Mouse (Mus musculus): ENCODE data around the gene Sap25. TPM values are rescaled to one million over a fixed set of nuclear protein-coding genes. Genes with fewer than 3 reads are reported as not detected.
"Not testable (repeated sequence)": the region's sequence is repeated elsewhere in the genome, so short reads cannot be mapped to it uniquely, and the experiment has no call there.

The Sap25 gene
- 10 to 100 TPM in 1 of 2 experiments, 1 to 10 TPM in 1; 3.1 to 13.9 TPM for total RNA-seq (2021)

DNA sequence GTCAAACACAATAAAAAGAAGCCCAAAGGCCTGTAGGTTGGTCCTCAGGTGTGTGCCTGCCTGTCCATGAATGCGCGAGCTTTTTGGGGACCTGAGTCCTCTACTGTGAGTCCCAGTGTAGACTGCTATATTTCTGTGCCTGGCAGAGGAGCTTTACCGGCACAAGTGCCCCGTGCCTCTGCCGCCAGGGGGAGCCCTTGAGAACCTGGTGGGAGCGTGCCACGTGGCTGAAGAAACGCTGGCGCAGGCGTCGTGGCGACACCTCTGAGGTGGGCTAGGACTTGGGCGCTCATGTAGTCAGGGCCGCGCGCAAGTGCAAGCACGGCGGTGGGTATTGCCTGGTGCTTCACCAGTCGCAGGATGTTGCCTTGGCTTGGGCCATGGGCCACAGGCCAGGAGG is at the start of gene Sap25:
Gene Sap25 (plus strand): TSS at position 281 of the 400 bp plus-strand sequence.
- peak in 1 of 2 experiments; percentile 41 for DNase-seq (ENCODE audit: extremely low spot score in 1 of 2, low spot score in 1 of 2)

DNA sequence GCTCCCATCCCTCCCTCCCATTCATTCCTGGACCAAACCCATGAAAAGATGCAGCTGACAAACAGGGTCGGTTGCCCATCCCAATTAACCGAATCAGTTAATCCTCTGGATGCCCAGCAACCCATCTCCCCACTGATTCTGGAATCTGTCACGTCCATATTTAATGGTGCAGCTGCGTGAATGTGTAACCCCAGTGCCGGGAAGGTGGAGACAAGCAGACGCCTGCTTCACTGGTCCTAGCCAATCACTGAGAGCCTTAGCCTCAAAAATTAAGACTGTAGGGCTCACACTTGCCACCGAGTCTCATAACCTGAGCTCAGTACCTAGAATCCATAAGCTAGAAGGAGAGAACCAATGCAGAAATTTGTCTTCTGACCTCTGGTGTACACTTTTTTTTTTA is 45.2 kb upstream of the Sap25 start:
- DNase-seq (ENCODE audit: extremely low spot score in 1 of 2, low spot score in 1 of 2): no peak

DNA sequence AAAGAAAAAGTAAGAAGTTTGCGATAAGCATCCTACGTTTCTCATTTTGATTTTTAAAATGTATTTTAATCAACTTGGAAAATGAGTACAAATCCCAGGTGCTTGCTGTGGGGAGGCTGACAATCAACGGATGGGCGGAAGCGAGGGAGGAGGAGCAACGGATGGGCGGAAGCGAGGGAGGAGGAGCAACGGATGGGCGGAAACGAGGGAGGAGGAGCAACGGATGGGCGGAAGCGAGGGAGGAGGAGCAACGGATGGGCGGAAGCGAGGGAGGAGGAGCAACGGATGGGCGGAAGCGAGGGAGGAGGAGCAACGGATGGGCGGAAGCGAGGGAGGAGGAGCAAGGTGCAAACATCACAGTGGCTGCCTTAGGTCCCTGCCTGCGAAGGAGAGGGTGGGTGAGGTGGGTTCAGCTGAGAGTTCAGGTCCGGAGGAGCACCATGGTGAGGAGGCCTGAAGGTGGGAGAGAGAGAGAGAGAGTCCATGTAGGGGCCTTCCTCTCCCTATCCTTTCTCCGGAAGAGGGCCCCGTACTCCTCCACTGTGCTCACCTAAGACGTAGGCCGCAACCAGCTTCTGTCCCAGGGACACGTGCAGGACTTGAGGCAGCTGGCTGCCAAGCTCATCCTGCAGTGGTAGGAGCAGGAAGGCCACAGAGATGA is 44.4 kb upstream of the Sap25 start:
- DNase-seq (ENCODE audit: extremely low spot score in 1 of 2, low spot score in 1 of 2): no peak

DNA sequence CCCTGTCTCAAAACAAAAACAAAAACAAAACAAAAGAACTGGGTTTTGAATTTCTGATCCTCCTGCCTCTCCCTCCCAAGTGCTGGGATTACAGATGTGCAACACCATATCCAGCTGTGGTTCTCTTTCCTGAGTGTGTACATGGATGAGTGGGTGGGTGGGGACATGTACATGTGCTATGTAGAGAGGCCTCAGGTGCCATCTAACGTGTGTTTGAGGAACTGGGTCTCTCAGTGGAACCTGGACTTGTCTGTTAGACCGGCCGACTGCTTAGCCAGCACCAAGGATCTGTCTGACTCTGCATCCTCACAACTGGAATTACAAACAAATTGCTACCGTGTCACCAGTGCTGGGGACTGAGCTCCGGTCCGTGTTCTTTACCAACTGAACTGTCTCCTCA is 43.5 kb upstream of the Sap25 start:
- DNase-seq (ENCODE audit: extremely low spot score in 1 of 2, low spot score in 1 of 2): no peak

DNA sequence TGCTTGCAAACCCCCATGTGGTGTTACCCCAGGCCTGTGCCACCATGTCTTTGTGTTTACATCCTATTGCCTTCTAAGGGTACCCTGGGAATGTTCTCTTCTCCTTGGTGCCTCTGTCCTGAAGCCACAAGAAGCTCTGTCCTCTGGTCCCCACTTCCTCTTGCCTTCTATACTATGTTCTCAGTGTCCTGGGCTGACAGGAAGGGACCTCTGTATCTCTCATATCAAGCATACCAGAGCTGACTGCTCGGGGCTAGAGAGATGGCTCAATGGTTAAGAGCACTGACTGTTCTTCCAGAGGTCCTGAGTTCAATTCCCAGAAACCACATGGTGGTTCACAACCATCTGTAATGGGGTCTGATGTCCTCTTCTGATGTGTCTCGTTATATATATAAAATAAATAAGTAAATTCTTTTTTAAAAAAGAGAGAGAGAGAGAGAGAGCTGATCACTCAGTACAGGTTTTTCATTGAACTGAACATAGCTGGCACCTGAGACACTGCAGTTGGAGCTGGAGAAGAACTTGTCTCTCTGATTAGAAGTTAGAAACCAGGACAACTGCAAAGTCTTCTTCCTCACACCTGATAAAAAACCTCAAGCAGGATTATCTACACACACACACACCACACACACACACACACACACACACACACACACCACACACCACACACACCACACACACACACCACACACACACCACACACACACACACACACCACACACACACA is 42.9 kb upstream of the Sap25 start:
- no peak for DNase-seq (ENCODE audit: extremely low spot score in 1 of 2, low spot score in 1 of 2)

DNA sequence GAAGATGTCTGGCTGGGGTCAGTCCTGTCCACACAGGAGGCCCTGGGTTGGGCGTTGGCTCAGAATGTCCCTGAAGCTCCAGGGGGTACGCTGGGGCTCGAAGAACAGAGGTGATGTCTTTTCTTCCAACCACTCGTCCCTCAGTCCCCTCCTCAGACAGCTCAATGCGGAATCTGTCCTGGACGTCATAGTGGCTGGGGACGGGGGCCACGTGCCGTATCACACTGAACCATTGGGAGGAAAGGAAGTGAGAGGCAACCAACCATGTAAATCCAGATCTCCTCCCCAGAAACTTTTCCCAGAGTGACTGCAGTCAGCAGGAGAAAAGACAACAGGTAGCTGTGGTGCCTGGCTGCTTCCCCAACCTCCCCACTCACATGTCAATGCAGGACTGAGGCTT is 41.5 kb upstream of the Sap25 start:
- DNase-seq (ENCODE audit: extremely low spot score in 1 of 2, low spot score in 1 of 2): no peak

DNA sequence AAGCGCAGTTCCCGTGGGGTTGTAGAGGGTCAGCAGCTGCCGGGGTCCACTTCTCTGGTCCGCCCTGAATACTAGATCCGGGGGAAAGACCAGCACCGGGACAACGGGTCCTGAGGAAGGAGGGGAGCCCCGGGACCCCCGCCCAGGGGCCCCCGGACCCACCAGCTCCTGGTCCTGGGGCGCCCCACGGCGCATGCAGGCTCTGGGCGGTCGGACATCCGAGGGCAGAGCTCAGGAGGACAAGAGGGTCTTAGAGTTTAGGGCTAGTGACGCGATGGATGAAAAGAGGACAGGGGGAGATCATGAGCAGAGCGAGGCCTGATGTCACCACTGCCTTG is 40.9 kb upstream of the Sap25 start:
- DNase-seq (ENCODE audit: extremely low spot score in 1 of 2, low spot score in 1 of 2): no peak

DNA sequence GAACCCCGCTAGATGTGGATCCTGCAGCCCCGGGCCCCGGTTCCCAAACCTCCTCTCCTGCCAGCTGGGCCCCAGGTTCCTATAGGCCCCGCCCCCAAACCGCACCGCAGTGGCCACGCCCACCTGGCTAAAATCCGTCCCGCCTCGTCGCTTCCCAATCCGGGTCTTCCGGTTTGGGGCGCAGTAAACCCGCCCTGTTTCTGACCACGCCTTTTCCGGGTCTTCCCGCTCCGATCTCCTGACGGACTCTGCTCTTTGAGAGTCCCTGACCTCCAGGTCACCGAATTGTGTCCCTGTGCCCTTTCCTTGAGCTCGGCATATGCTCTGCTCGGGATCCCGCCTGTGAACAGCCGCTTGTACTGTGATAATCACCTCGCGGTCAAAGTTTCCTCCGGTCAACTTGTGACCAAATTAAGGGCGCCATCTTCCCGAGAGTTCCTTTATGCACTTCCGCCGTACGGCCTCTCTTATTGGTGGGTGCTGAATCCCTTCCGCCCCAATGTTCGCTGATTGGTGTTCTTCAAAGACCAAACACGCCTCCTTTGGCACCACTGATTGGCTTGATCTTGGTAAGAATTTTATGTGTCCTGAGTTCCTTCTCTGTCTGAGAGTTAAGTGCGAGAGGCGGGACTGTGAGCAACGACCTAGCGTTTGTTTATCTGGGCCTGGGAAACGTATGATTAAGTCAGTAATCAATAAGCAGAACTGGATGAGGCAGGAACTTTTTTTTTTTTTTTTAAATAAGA is 40.3 kb upstream of the Sap25 start, which contains the start of gene Mospd3:
Gene Mospd3 (minus strand): TSS at position 440 of the 746 bp plus-strand sequence.
- peak; percentile 89 to 92 for DNase-seq (ENCODE audit: extremely low spot score in 1 of 2, low spot score in 1 of 2)

DNA sequence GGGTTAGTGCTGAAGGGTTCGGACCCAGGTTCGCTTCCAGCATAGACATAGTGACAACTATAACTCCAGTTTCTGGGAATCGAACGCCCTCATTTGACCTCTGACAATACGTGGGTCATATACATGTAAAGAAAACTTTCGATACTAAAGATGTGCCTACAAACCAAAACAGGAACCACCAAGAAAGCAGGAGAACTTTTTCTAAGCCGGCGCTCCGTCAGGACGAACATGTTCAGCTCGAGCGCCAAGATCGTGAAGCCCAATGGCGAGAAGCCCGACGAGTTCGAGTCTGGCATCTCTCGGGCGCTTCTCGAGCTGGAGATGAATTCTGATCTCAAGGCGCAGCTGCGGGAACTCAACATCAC is 39.8 kb upstream of the Sap25 start:
- DNase-seq (ENCODE audit: extremely low spot score in 1 of 2, low spot score in 1 of 2): peak in 1 of 2 experiments; percentile 15

DNA sequence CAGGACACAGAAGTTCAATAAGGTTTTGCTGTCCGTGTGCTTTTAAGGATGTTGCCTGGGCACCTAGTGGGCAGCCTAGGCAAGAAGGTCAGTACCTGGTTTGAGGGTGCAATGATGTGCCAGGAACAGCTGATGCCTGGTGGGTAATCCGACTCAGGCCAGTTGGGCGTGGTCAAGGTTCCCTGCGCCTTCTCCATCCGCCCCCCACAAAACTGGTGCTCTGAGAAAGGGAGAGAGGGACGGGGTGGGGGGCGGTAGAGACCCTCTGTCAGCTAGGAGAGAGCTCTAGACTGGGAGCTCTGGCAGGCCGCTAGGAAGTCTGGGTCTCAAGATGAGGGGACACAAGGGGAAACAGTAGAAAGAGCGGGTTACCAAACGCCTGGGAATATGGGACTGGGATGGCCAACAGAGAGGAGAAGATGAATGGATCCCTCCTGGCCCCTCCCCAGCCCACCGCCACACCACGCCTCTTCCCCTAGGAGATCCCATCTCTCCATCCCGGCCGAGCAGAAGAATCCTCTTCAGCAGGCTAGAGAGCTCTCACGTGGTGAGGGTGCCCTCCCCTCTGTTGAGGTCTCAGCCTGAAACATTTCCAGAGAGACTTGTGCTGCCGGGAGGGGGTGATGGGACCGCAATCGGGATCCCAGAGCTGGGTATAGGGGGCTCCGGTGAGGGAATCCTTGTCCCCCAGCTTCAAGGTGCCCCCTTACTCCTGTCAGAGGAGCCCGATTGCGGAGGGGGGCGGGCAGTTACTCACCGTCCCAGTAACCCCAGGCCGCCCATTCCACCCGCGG is 33.1 kb upstream of the Sap25 start:
- no peak for DNase-seq (ENCODE audit: extremely low spot score in 1 of 2, low spot score in 1 of 2)

DNA sequence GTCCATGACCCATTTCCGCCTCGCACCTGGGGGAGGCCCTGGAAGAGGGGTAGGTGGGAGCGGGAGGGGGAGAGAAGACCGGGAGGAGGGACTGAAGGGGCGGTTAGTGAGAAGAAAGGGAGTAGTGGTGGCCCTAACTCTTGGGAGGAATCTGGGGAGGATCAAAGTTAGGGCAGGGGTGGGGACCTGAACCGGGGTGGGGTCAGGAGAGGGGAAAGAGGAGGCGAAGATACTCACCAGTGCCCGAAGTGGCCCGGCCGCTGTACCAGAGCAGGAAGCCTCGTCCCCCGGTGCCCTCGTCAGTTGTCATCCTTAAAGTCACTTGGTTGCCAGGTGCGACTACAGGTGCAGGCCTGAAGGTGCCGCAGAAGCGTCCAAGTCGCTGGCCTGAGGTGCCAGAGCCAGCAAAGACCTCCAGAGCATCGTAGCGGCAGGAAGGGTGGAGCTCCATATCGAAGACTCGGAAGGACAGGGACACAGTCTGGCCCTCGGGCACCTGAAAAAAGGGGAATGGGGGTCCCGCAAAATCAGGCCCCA is 32.4 kb upstream of the Sap25 start:
- no peak for DNase-seq (ENCODE audit: extremely low spot score in 1 of 2, low spot score in 1 of 2)

DNA sequence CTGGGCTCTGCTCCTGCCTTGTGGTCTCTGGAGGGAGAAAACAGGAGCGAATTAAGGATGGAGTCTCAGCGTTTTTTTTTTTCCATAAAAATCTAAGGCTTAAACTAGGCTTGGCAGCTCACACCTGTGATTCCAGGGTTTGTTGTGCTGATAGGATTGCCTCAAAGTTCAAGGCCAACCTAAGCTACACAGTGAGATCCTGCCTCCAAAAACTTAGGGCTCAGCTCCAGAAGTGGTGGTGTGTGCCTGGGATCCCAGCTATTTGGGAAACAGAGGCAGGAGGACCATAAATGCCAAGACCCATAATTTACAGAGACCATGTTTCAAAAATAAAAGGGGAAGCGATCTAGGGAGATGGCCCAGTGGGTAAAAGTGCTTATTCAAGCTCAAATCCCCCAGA is 31.8 kb upstream of the Sap25 start:
- DNase-seq (ENCODE audit: extremely low spot score in 1 of 2, low spot score in 1 of 2): no peak

DNA sequence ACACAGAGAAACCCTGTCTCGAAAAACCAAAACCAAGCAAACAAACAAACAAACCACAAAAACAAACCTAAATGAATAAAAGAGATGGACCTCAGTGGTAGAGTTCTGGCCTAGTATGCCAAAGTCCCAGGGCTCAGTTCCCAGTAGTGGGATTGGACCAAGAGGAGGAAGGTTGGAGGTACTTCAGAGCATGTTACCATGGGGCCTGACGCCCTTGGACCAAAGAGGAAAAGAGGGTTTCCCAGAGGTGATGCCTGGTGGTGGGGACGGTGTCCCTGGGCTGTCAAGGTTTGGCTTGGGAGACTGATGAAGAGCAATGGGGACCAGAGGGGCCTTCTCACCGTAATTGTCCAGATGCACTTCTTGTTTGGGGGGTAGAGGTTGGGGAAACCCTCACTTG is 31.1 kb upstream of the Sap25 start:
- DNase-seq (ENCODE audit: extremely low spot score in 1 of 2, low spot score in 1 of 2): no peak

DNA sequence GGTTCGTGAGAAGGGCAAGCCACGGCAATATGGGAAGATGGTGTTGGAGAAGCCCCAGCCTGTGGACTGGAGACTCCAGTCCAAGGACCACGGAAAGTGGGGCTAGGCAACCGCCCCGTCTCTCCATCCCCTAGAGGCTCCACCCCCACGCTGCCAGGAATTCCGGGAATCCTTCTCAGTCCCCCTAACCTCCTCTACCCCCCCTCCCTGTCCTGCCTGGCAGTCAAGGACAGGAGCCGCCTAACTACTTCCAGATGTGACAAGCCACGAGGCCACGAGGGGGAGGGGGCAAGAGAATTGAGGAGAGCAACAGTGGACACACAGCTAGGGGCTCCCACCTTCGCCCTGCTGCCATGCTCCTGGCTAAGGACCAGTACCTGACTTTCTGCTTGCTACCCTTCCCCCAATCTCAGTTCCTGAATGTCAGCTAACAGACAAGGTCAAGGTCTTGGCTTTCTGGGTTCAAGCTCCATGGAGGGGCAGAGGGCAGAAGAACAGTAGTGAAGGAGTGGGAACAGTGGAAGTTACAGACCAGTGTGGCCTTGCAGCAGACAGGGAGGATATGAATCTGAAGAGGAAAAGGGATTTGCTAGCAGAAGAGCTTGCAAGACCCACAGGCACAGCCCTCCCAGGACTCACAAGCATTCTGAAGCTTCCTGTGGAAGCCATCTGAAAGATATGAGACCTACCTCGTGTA is 30.4 kb upstream of the Sap25 start:
- DNase-seq (ENCODE audit: extremely low spot score in 1 of 2, low spot score in 1 of 2): no peak

DNA sequence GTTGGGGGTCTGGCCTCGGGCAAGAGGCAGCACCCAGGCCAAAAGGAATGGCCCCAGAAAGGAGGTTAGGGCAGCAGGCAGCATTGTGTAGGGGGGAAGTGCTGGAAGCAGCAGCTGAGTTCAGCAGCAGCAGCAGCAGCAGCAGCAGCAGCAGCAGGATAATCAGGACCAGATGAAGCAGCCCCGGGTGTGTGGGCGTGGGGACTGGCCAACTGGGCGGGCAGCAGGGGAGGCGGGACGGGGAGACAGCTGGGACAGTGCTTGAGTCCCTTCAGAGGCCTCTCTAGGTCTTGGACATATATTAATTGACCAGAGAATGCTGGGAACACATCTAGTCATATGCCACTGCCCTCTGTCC is 29.9 kb upstream of the Sap25 start:
- DNase-seq (ENCODE audit: extremely low spot score in 1 of 2, low spot score in 1 of 2): no peak

DNA sequence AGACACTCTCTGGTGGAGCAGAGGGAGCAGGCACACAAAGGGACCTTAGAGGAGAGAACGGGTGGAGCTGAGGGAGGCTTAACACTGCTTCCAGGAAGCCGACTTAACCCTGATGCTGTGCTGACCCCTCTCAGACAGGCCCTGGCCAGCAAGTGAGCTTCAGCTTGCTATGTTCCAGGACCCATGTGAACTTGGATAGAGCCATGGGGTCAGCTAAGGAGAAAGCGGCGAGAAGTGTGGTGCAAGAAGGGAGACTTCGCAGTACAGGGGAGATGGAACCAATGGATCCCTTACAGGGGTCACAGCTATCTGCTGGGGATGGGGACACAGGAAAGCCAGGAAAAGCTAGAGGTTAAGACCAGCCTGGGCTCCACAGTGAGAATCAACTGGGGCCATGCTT is 28.1 kb upstream of the Sap25 start:
- no peak for DNase-seq (ENCODE audit: extremely low spot score in 1 of 2, low spot score in 1 of 2)

DNA sequence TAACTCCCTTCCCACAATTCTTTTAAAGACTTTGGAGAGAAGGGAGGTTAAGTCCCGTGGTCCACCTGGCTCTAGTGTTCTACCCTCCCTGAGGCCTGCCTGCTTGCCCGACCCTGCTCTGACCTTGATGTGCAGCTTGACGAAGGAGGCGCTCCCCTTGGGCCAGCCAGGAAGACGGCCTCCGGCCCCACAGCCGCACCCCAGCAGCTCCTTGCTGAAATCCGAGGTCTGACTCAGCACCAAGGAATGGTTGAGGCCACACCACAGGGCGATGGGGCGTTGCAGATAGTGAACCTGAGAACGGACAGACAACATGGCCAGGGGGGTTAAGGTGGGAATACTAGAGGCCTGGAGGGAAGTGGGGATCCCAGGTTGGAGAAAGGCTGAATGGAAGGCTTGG is 27.6 kb upstream of the Sap25 start, which contains the start of gene Pcolce:
Gene Pcolce (minus strand): TSS at position 235 of the 400 bp plus-strand sequence.
- no peak for DNase-seq (ENCODE audit: extremely low spot score in 1 of 2, low spot score in 1 of 2)

DNA sequence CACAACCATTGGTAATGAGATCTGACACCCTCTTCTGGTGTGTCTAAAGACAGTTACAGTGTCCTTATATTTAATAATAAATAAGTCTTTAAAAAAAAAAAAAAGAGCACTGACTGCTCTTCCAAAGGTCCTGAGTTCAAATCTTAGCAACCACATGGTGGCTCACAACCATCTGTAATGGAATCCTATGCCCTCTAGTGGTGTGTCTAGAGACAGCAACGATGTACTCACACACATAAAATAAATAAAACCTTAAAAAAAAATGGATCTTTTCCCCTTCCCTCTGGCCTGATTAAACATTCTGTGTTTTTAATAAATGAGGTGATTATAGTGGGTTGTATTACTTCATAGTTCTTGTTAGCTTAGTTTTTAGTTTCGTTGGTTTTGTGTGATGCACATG is 26.2 kb upstream of the Sap25 start:
- not testable (repeated sequence) for DNase-seq (ENCODE audit: extremely low spot score in 1 of 2, low spot score in 1 of 2)

DNA sequence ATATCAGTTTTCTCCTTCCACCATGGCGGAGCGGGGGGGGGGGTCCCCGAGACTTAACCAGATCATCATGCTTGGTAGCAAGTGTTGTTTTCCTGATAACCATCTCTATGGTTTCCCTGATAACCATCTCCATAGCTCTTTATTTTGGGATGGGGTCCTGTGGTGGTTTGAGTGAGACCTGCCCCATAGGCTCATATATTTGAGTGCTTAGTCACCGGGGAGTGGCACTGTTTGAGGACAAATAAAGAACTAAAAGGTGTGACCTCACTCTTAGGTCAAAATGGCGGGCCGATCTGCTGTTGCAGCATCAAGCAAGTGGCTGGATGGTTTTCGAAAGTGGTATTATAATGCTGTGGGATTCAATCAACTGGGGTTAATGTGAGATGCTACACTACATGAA is 25.8 kb upstream of the Sap25 start:
- no peak for DNase-seq (ENCODE audit: extremely low spot score in 1 of 2, low spot score in 1 of 2)

DNA sequence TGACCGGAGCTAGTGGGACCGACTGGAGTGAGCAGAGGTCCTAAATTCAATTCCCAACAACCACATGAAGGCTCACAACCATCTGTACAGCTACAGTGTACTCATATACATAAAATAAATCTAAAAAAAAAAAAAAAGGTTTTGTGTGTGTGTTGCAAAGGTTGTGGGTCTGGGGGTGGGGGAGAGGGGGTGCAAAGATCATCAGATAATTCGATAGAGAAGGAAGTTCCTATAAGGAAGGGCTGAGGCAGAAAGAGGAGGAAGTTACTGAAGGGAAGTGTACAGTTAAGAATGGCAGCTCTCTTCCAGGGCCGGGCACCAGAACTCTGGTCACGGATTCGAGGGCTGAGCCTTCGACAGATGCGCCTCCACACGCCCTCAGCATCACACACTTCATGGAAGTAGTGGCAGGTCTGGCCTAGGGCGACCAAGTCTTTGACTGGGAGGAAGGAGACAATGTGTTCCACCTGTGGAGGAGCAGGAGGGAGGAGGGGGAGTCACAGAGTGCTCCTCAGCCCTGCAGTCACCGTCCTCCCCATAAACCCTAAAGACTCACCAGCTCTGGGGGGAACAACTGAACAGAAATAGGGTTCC is 17.1 kb upstream of the Sap25 start:
- DNase-seq (ENCODE audit: extremely low spot score in 1 of 2, low spot score in 1 of 2): no peak

Data from layer of hippocampus, postnatal 25 days (tissue).